Mouse (Mus musculus): ENCODE measurements around the gene Tas2r122.
"Not testable (repeated sequence)": the region's sequence is repeated elsewhere in the genome, so short reads cannot be mapped to it uniquely, and the experiment has no call there.

- not testable (repeated sequence) for TF ChIP-seq CTCF (IDR thresholded peaks at IDR 0.05; ENCODE audit: borderline replicate concordance, control insufficient read depth, extremely low read depth, insufficient read depth, low read length, poor library complexity); POLR2A (IDR thresholded peaks at IDR 0.05; ENCODE audit: control insufficient read depth, extremely low read depth, insufficient read depth, low read length, poor library complexity)
Measured at GRCm38 (mm10) chr6:132691596-132691995, 20.1 kb downstream of the Tas2r122 start.

Measured in thymus, adult 2 months (tissue).